ENCODE assay signal across 8 mouse cellular contexts in genomic region chr14:20181466-20181921, GRCm38 (mm10). TPM values are rescaled to one million over a fixed set of nuclear protein-coding genes. Genes with fewer than 3 reads are reported as not detected.
DNase-seq lines count a peak whose midpoint lies in the region; ATAC-seq lines count a peak whose summit lies in the region.

Kcnk5 (minus strand) TSS chr14:20181809.

- H3K9me3 ChIP-seq in erythroblast, embryonic 14.5 days (ENCODE audit: control insufficient read depth, low read length), result no peaks in the 10 kb centered on the region
- H3K9me3 ChIP-seq in heart, embryonic 11.5 days (replicated peaks; ENCODE audit: control insufficient read depth, low read length), result no peaks in the 10 kb centered on the region
- H3K9me3 ChIP-seq in kidney, embryonic 15.5 days (replicated peaks), result no peaks in the 10 kb centered on the region

- H3K27ac ChIP-seq in heart, embryonic 11.5 days (ENCODE audit: low read depth, low read length), result no peak within 1 kb of the TSS; the same call in 1 of the 2 replicates
- peak within 1 kb of the TSS; percentile 54; the same call in 1 of the 2 replicates for H3K27ac ChIP-seq in kidney, embryonic 15.5 days

- peak within 1 kb of the TSS; percentile 91 for H3K4me2 ChIP-seq in heart, embryonic 11.5 days
- H3K4me2 ChIP-seq in kidney, embryonic 15.5 days, result peak within 1 kb of the TSS; percentile 91

- H3K9ac ChIP-seq in heart, embryonic 11.5 days (ENCODE audit: low read depth, low read length), result peak within 1 kb of the TSS; percentile 68
- H3K9ac ChIP-seq in kidney, embryonic 15.5 days, result peak within 1 kb of the TSS; percentile 42

- peaks cover 24% of the 10 kb centered on the region for H3K36me3 ChIP-seq in erythroblast, embryonic 14.5 days (ENCODE audit: control insufficient read depth)
- H3K36me3 ChIP-seq in heart, embryonic 11.5 days (ENCODE audit: control insufficient read depth, insufficient read depth, low read length), result no peaks in the 10 kb centered on the region
- no peaks in the 10 kb centered on the region for H3K36me3 ChIP-seq in kidney, embryonic 15.5 days

- H3K4me3 ChIP-seq in erythroblast, embryonic 14.5 days (replicated peaks), result peak within 1 kb of the TSS; percentile 95
- H3K4me3 ChIP-seq in heart, embryonic 11.5 days (ENCODE audit: low read depth, low read length), result peak within 1 kb of the TSS; percentile 57
- H3K4me3 ChIP-seq in kidney, embryonic 15.5 days (replicated peaks), result peak within 1 kb of the TSS; percentile 67

- no peaks in the 10 kb centered on the region for H3K27me3 ChIP-seq in erythroblast, embryonic 14.5 days (ENCODE audit: control insufficient read depth)
- no peaks in the 10 kb centered on the region for H3K27me3 ChIP-seq in heart, embryonic 11.5 days (ENCODE audit: control insufficient read depth, insufficient read depth, low read length)
- H3K27me3 ChIP-seq in kidney, embryonic 15.5 days, result no peaks in the 10 kb centered on the region

- peaks cover 59% of the 10 kb centered on the region for H3K4me1 ChIP-seq in erythroblast, embryonic 14.5 days (ENCODE audit: control insufficient read depth)
- H3K4me1 ChIP-seq in heart, embryonic 11.5 days (ENCODE audit: control insufficient read depth, insufficient read depth, low read length), result peaks cover 17% of the 10 kb centered on the region; the same call in 1 of the 2 replicates
- peaks cover 58% of the 10 kb centered on the region for H3K4me1 ChIP-seq in kidney, embryonic 15.5 days

- DNase-seq in A20 (ENCODE audit: low read depth, low spot score) (peak; percentile 94), liver (peak; percentile 97)
- DNase-seq in brain, embryonic 18.5 days (ENCODE audit: low read depth, low spot score), result peak; percentile 39
- peak; percentile 11 to 43 for DNase-seq in monocyte, adult 2 months (ENCODE audit: low read depth in 1 of 2, low spot score in 2 of 2)
- DNase-seq in spleen, postnatal 36 days (ENCODE audit: low spot score in 2 of 2), result peak; percentile 87 to 90

- ATAC-seq in heart, embryonic 11.5 days (replicated peaks; ENCODE audit: insufficient number of reproducible peaks, low FRiP score, low TSS enrichment), result peak; percentile 85
- peak; percentile 93 for ATAC-seq in kidney, embryonic 15.5 days (replicated peaks; ENCODE audit: low FRiP score)

- WGBS in heart, embryonic 11.5 days (ENCODE audit: insufficient replicate concordance), result 0% methylated on average over 36 of the region's 36 CpGs
- whole genome bisulfite sequencing in kidney, embryonic 15.5 days, result under 1% methylated on average over 36 of the region's 36 CpGs

RNA-seq across cellular contexts. Expression of gene Kcnk5, which starts in this region (rescaled TPM):
- polyA plus RNA-seq in erythroblast, embryonic 14.5 days (2012), result 1.6 and 1.9 TPM in 2 replicates
- polyA plus RNA-seq in heart, embryonic 11.5 days (2014; fragmentation: Nextera tagmentation; extraction: Ambion mirVana), result 2.2 and 2.9 TPM in 2 replicates
- 15.8 and 17.3 TPM in 2 replicates for polyA plus RNA-seq in kidney, embryonic 15.5 days (2015; fragmentation: Nextera tagmentation; extraction: Ambion mirVana)

Comparison
In these comparisons a context has a peak if more than half of its experiments do, and no peak if none do; other contexts are left out.
1. DNase-seq: peak in every context shown above with its lines; median percentile 97 in liver; 94 in A20; 88 in spleen, postnatal 36 days; 39 in brain, embryonic 18.5 days; 27 in monocyte, adult 2 months.